Mouse (Mus musculus) kidney, embryonic 14.5 days (tissue): ENCODE measurements around the gene 3110082I17Rik. TPM values are rescaled to one million over a fixed set of nuclear protein-coding genes. Genes with fewer than 3 reads are reported as not detected.

ENCODE experiments used
- ATAC-seq: fragments of 200-750 bp; cut with Nextera tagmentation; 2 replicates; pipeline ENCODE4 v1.8.0; 2017; ENCODE audit warnings: moderate number of reproducible peaks, mild to moderate bottlenecking, moderate TSS enrichment, moderate library complexity; ENCODE audit not compliant: low FRiP score, low TSS enrichment
- H3K27ac ChIP-seq: fragments of 300-500 bp; sonication (generic); 2 replicates; pipeline ENCODE4 v1.5.1; 2014; ENCODE audit warnings: low read depth, mild to moderate bottlenecking, low read length, moderate library complexity, mixed read lengths
- H3K27me3 ChIP-seq: fragments of 300-500 bp; sonication (generic); 2 replicates; pipeline ENCODE4 v1.6.1; 2014; ENCODE audit warnings: mild to moderate bottlenecking, low read length; ENCODE audit not compliant: control insufficient read depth, insufficient read depth
- H3K36me3 ChIP-seq: fragments of 300-500 bp; sonication (generic); 2 replicates; pipeline ENCODE4 v1.6.1; 2014; ENCODE audit warnings: low read length, mixed read lengths; ENCODE audit not compliant: control insufficient read depth, insufficient read depth
- H3K4me1 ChIP-seq: fragments of 300-500 bp; sonication (generic); 2 replicates; pipeline ENCODE4 v1.6.1; 2014; ENCODE audit warnings: low read length, mixed read lengths; ENCODE audit not compliant: control insufficient read depth, insufficient read depth
- H3K4me2 ChIP-seq: fragments of 300-500 bp; sonication (generic); replicated peaks from 2 replicates; pipeline ENCODE4 v1.6.1; 2014; ENCODE audit warnings: low read depth, mild to moderate bottlenecking, low read length
- H3K4me3 ChIP-seq: fragments of 300-500 bp; sonication (generic); 2 replicates; pipeline ENCODE4 v1.5.1; 2014; ENCODE audit warnings: mild to moderate bottlenecking, low read length
- H3K9ac ChIP-seq: fragments of 300-500 bp; sonication (generic); 2 replicates; pipeline ENCODE4 v1.6.1; 2014; ENCODE audit warnings: low read depth, mild to moderate bottlenecking, low read length, moderate library complexity
- H3K9me3 ChIP-seq: fragments of 300-500 bp; sonication (generic); 2 replicates; pipeline ENCODE4 v1.6.1; 2016; ENCODE audit warnings: low read length; ENCODE audit not compliant: control insufficient read depth
- WGBS: fragments of 180-500 bp; shearing (Covaris S2); extraction: QIAGEN DNeasy Blood & Tissue Kit; methylation state at CpG from one replicate; pipeline ENCODE4 v1.1.7; 2014; 5-methylcytosine and 5-hydroxymethylcytosine counted together
- polyA plus RNA-seq: library from polyadenylated mRNA; unstranded; fragments of >200 nt; fragmentation: Nextera tagmentation; extraction: Ambion mirVana; gene quantifications from 2 replicates; pipeline ENCODE4 v1.2.1, GENCODE M21; 2014

3110082I17Rik gene
- polyA plus RNA-seq, 1 experiment from 2014 or later = 40.6 TPM

DNA sequence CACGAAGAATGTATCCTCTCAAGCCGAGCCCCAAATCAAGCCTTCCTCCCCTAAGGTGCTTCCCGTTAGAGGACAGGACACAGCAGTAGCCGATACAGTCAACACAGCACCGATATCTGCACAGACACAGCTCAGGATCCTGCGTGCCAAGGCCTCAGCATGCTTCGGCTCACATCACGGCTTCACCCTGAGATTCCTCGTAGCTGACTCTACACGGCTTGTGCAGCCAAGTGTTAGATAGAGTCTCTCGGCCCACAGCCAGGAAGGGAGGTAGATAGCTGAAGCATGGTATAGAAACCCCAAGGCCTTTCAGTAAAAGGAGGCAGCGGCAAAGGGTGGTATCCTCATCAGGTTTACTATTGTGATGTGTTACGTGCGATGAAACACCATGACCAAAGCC is 60.3 kb downstream of the 3110082I17Rik start:
- WGBS = 83% methylated on average over 14 of the region's 14 CpGs
- H3K9me3 ChIP-seq = no peaks in the 10 kb centered on the region
- no peak for ATAC-seq

GRCm38 (mm10) chr5:139398786-139399185 is 61.5 kb downstream of the 3110082I17Rik start:
- no peak overlapping the region for H3K4me2 ChIP-seq
- no peak overlapping the region for H3K27ac ChIP-seq
- no peak overlapping the region for H3K4me3 ChIP-seq
- no peak overlapping the region for H3K9ac ChIP-seq
- no peaks in the 10 kb centered on the region for H3K27me3 ChIP-seq
- no peaks in the 10 kb centered on the region for H3K36me3 ChIP-seq
- WGBS = 74% methylated on average over 5 of the region's 5 CpGs
- H3K9me3 ChIP-seq = no peaks in the 10 kb centered on the region
- no peak for ATAC-seq
- no peaks in the 10 kb centered on the region for H3K4me1 ChIP-seq

More for the DNA sequence above, 60.3 kb downstream of the 3110082I17Rik start:
- no peak overlapping the region for H3K27ac ChIP-seq
- no peaks in the 10 kb centered on the region for H3K27me3 ChIP-seq
- no peak overlapping the region for H3K4me2 ChIP-seq
- H3K9ac ChIP-seq = no peak overlapping the region
- no peak overlapping the region for H3K4me3 ChIP-seq
- H3K36me3 ChIP-seq = no peaks in the 10 kb centered on the region
- peaks cover 4% of the 10 kb centered on the region; the same call in 1 of the 2 replicates for H3K4me1 ChIP-seq

DNA sequence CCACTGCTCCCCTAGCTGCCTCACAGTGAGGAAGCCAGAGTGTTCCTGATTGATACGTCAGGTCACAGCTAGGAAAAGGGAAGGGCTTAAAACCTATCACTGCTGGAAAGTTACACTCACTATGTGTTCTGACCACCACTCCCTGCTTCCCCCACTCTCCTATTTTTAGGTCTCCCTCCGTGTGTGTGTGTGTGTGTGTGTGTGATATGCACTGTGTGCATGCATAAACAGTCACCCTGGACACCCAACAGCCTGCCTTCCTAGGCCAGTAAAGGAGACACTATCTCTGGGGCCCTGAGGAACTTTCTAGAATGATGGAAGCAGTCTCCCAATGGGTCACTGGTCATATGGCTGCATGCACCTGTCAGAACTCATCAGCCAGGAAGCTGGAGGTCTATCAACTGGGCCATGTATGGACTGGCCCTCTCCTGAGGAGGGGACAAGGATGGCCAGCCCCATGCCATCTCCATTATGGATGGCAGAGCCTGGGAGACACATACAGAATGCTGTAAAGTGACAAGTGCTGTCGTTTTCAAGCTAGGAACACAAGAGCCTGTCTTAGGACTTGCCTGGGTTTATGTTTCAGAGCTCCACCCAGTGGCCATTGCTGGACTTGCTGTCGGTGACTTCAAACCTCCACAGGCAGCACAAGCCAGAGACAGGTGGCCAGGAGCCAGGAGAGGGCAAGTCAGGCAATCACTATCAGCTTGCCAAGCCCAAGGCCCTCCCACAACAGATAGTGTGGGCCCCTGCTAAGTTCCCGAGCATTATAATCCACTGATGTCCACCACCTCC is 62.2 kb downstream of the 3110082I17Rik start:
- no peak overlapping the region for H3K9ac ChIP-seq
- H3K9me3 ChIP-seq = no peaks in the 10 kb centered on the region
- no peak overlapping the region for H3K4me3 ChIP-seq
- ATAC-seq = peak; percentile 78
- no peak overlapping the region for H3K27ac ChIP-seq
- H3K27me3 ChIP-seq = no peaks in the 10 kb centered on the region
- H3K36me3 ChIP-seq = no peaks in the 10 kb centered on the region
- 40% methylated on average over 5 of the region's 5 CpGs for WGBS
- no peaks in the 10 kb centered on the region for H3K4me1 ChIP-seq
- H3K4me2 ChIP-seq = no peak overlapping the region

DNA sequence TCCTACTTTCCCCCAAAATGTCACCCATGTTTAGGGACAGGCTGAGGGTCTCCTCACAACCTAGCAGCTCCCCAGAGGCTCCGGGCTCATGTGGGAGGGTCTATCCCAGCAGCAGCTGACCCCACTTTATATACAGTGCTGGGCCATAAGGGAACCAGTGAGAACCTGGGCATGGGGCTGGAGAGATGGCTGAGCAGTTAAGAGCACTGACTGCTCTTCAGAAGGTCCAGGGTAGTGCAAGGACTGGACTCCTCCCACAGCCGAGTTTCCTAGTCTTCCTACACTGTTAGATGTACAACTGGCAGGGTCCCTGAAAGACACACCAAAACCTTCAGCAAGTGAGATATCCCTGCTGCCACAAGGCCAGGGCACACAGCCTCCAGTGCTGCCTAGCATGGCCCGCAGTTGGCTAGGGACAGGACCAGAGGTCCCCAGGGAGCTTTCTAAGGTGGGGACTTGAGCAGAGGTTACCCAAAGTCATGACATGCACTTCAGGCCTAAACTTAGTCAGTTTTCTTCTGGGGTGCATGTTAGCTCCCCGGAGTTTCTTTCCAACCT is 62.9 kb downstream of the 3110082I17Rik start:
- Histone ChIP-seq H3K4me1 (no peaks in the 10 kb centered on the region), H3K27ac (no peak overlapping the region), H3K4me2 (no peak overlapping the region), H3K9ac (no peak overlapping the region), H3K27me3 (no peaks in the 10 kb centered on the region), H3K36me3 (0 out of 2 replicates have a peak, but pooled peaks cover 5% of the 10 kb centered on the region), H3K9me3 (no peaks in the 10 kb centered on the region), H3K4me3 (no peak overlapping the region)
- 87% methylated on average over 4 of the region's 4 CpGs for WGBS
- ATAC-seq = no peak

DNA sequence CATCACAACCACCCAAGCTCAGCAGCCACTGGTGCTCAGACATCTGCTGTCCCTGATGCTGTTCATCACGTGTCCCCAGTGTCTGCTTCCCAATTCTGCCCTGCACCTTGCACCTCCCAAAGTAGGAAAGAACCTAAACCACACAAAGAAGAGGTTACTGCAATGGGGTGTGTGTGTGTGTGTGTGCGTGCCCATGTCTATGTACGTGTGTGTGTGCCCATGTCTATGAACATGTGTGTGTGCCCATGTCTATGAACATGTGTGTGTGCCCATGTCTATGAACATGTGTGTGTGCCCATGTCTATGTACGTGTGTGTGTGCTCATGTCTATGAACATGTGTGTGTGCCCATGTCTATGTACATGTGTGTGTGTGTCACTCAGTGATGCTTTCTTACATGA is 64.8 kb downstream of the 3110082I17Rik start:
- H3K4me2 ChIP-seq = no peak overlapping the region
- H3K27me3 ChIP-seq = no peaks in the 10 kb centered on the region
- 89% methylated on average over 4 of the region's 4 CpGs for WGBS
- no peaks in the 10 kb centered on the region for H3K9me3 ChIP-seq
- no peaks in the 10 kb centered on the region for H3K4me1 ChIP-seq
- no peak overlapping the region for H3K4me3 ChIP-seq
- no peak for ATAC-seq
- no peak overlapping the region for H3K9ac ChIP-seq
- no peak overlapping the region for H3K27ac ChIP-seq
- 0 out of 2 replicates have a peak, but pooled peaks cover 6% of the 10 kb centered on the region for H3K36me3 ChIP-seq

- ATAC-seq = no peak
- no peak overlapping the region for H3K4me2 ChIP-seq
Measured at GRCm38 (mm10) chr5:139394399-139394798, 65.9 kb downstream of the 3110082I17Rik start.

GRCm38 (mm10) chr5:139393197-139393588 is 67.1 kb downstream of the 3110082I17Rik start:
- Histone ChIP-seq H3K4me1 (peaks cover 16% of the 10 kb centered on the region), H3K27me3 (no peaks in the 10 kb centered on the region), H3K9me3 (no peaks in the 10 kb centered on the region), H3K4me2 (no peak overlapping the region), H3K27ac (no peak overlapping the region), H3K4me3 (no peak overlapping the region), H3K9ac (no peak overlapping the region), H3K36me3 (0 out of 2 replicates have a peak, but pooled peaks cover 6% of the 10 kb centered on the region)
- ATAC-seq = no peak
- 91% methylated on average over 16 of the region's 16 CpGs for WGBS

More at GRCm38 (mm10) chr5:139394399-139394798, 65.9 kb downstream of the 3110082I17Rik start:
- WGBS = 66% methylated on average over 7 of the region's 7 CpGs
- no peak overlapping the region for H3K9ac ChIP-seq
- no peaks in the 10 kb centered on the region for H3K9me3 ChIP-seq
- H3K4me3 ChIP-seq = no peak overlapping the region
- no peaks in the 10 kb centered on the region for H3K27me3 ChIP-seq
- no peak overlapping the region for H3K27ac ChIP-seq
- peaks cover 5% of the 10 kb centered on the region; the same call in 1 of the 2 replicates for H3K4me1 ChIP-seq
- H3K36me3 ChIP-seq = 0 out of 2 replicates have a peak, but pooled peaks cover 6% of the 10 kb centered on the region

- Histone ChIP-seq H3K36me3 (0 out of 2 replicates have a peak, but pooled peaks cover 6% of the 10 kb centered on the region), H3K27ac (no peak overlapping the region), H3K9me3 (no peaks in the 10 kb centered on the region), H3K4me2 (no peak overlapping the region), H3K9ac (no peak overlapping the region), H3K4me1 (peaks cover 23% of the 10 kb centered on the region), H3K27me3 (no peaks in the 10 kb centered on the region), H3K4me3 (no peak overlapping the region)
- 93% methylated on average over 37 of the region's 37 CpGs for WGBS
- no peak for ATAC-seq
Measured at GRCm38 (mm10) chr5:139392219-139393196, 67.8 kb downstream of the 3110082I17Rik start.
